In genomic region chr2:173306734-173307525, GRCm38 (mm10) we compare ENCODE assay signal across 9 mouse cellular contexts. TPM values are rescaled to one million over a fixed set of nuclear protein-coding genes. Genes with fewer than 3 reads are reported as not detected.
A peak's percentile ranks its signal among the peaks of the same experiment; 100 is the strongest.
DNase-seq lines count a peak whose midpoint lies in the region; ATAC-seq and TF ChIP-seq lines count a peak whose summit lies in the region.
"Had no signal": no experiment of that assay in that cellular context is flagged by ENCODE, and none has a peak within 500 bp of the region (broad histone marks: within the 10 kb centered on the region; RNA-seq: fewer than 3 reads in every experiment).

No protein-coding gene starts in this region.

- H3K27ac ChIP-seq in liver, postnatal 0 days (ENCODE audit: low read depth) = no peak overlapping the region
- H3K27ac ChIP-seq in liver, embryonic 11.5 days (ENCODE audit: low read depth, low read length) = no peak overlapping the region
- peak overlapping the region; percentile 44; the same call in 1 of the 2 replicates for H3K27ac ChIP-seq in forebrain, embryonic 10.5 days
- H3K27ac ChIP-seq in heart, embryonic 12.5 days (ENCODE audit: poor library complexity, severe bottlenecking) = peak overlapping the region; percentile 78
- H3K27ac ChIP-seq in kidney, embryonic 15.5 days = peak overlapping the region; percentile 37; the same call in 1 of the 2 replicates
- no peak overlapping the region for H3K27ac ChIP-seq in limb, embryonic 15.5 days
- H3K27ac ChIP-seq: liver, embryonic 13.5 days had no signal

- ATAC-seq in liver, postnatal 0 days = no peak
- no peak for ATAC-seq in liver, embryonic 11.5 days (replicated peaks; ENCODE audit: low FRiP score)
- ATAC-seq in heart, embryonic 12.5 days (ENCODE audit: insufficient number of reproducible peaks, low FRiP score) = peak; percentile 67
- ATAC-seq in kidney, embryonic 15.5 days (replicated peaks; ENCODE audit: low FRiP score) = peak; percentile 64
- peak; percentile 58; the same call in 1 of the 2 replicates for ATAC-seq in limb, embryonic 15.5 days (ENCODE audit: insufficient number of reproducible peaks, low FRiP score, low TSS enrichment, low read depth)

- DNase-seq in liver, postnatal 0 days = peak; percentile 37
- no peak for DNase-seq in liver, embryonic 11.5 days (ENCODE audit: low spot score)
- no peak for DNase-seq in forebrain, embryonic 10.5 days (ENCODE audit: extremely low spot score, low spot score)
- DNase-seq in ovary, adult 18-20 months (ENCODE audit: low spot score) = peak; percentile 75
- peak; percentile 51 for DNase-seq in thymus, postnatal 4 days
- DNase-seq: liver, embryonic 13.5 days had no signal

- no peak overlapping the region for H3K4me3 ChIP-seq in liver, postnatal 0 days (ENCODE audit: low read depth, low read length)
- H3K4me3 ChIP-seq in liver, embryonic 11.5 days (ENCODE audit: low read depth, low read length) = no peak overlapping the region
- no peak overlapping the region; the same call in 1 of the 2 replicates for H3K4me3 ChIP-seq in forebrain, embryonic 10.5 days
- H3K4me3 ChIP-seq in heart, embryonic 12.5 days = no peak overlapping the region
- no peak overlapping the region for H3K4me3 ChIP-seq in kidney, embryonic 15.5 days (replicated peaks)
- no peak overlapping the region for H3K4me3 ChIP-seq in limb, embryonic 15.5 days
- H3K4me3 ChIP-seq: liver, embryonic 13.5 days had no signal

- 56% methylated on average over 8 of the region's 11 CpGs for WGBS in liver, postnatal 0 days (ENCODE audit: insufficient replicate concordance)
- 46% methylated on average over 10 of the region's 11 CpGs for WGBS in liver, embryonic 11.5 days
- WGBS in forebrain, embryonic 10.5 days = 67% methylated on average over 11 of the region's 11 CpGs
- 24% methylated on average over 11 of the region's 11 CpGs for WGBS in heart, embryonic 12.5 days
- 38% methylated on average over 11 of the region's 11 CpGs for WGBS in kidney, embryonic 15.5 days
- 37% methylated on average over 11 of the region's 11 CpGs for WGBS in limb, embryonic 15.5 days

- no peak overlapping the region for H3K4me2 ChIP-seq in liver, postnatal 0 days (ENCODE audit: low read depth, low read length)
- no peak overlapping the region for H3K4me2 ChIP-seq in liver, embryonic 11.5 days
- H3K4me2 ChIP-seq in heart, embryonic 12.5 days = peak overlapping the region; percentile 65
- H3K4me2 ChIP-seq in kidney, embryonic 15.5 days = peak overlapping the region; percentile 43
- H3K4me2 ChIP-seq in limb, embryonic 15.5 days = peak overlapping the region; percentile 36; the same call in 1 of the 2 replicates
- H3K4me2 ChIP-seq: liver, embryonic 13.5 days had no signal

- TF ChIP-seq EP300 in liver, postnatal 0 days (IDR thresholded peaks at IDR 0.05; ENCODE audit: low read depth) = no peak

- no peak for TF ChIP-seq CTCF in liver, postnatal 0 days (IDR thresholded peaks at IDR 0.05; ENCODE audit: low read depth)

- H3K36me3 ChIP-seq in liver, postnatal 0 days (replicated peaks; ENCODE audit: insufficient read depth, low read length) = no peaks in the 10 kb centered on the region
- H3K36me3 ChIP-seq in liver, embryonic 11.5 days (ENCODE audit: control insufficient read depth, insufficient read depth, low read length) = no peaks in the 10 kb centered on the region
- H3K36me3 ChIP-seq in forebrain, embryonic 10.5 days (replicated peaks) = no peaks in the 10 kb centered on the region
- no peaks in the 10 kb centered on the region for H3K36me3 ChIP-seq in heart, embryonic 12.5 days
- no peaks in the 10 kb centered on the region for H3K36me3 ChIP-seq in kidney, embryonic 15.5 days
- no peaks in the 10 kb centered on the region for H3K36me3 ChIP-seq in limb, embryonic 15.5 days
- H3K36me3 ChIP-seq: liver, embryonic 13.5 days had no signal

- H3K9ac ChIP-seq in liver, postnatal 0 days (replicated peaks) = no peak overlapping the region
- no peak overlapping the region for H3K9ac ChIP-seq in liver, embryonic 11.5 days (ENCODE audit: low read depth, low read length)
- H3K9ac ChIP-seq in heart, embryonic 12.5 days = no peak overlapping the region
- no peak overlapping the region for H3K9ac ChIP-seq in kidney, embryonic 15.5 days
- H3K9ac ChIP-seq in limb, embryonic 15.5 days = no peak overlapping the region
- H3K9ac ChIP-seq: liver, embryonic 13.5 days had no signal

- H3K9me3 ChIP-seq in liver, postnatal 0 days (ENCODE audit: low read length) = no peaks in the 10 kb centered on the region
- no peaks in the 10 kb centered on the region for H3K9me3 ChIP-seq in liver, embryonic 11.5 days (ENCODE audit: control insufficient read depth, low read length)
- H3K9me3 ChIP-seq in forebrain, embryonic 10.5 days = no peaks in the 10 kb centered on the region
- no peaks in the 10 kb centered on the region for H3K9me3 ChIP-seq in heart, embryonic 12.5 days (replicated peaks)
- no peaks in the 10 kb centered on the region for H3K9me3 ChIP-seq in kidney, embryonic 15.5 days (replicated peaks)
- no peaks in the 10 kb centered on the region for H3K9me3 ChIP-seq in limb, embryonic 15.5 days
- H3K9me3 ChIP-seq: liver, embryonic 13.5 days had no signal

- no peaks in the 10 kb centered on the region for H3K4me1 ChIP-seq in liver, postnatal 0 days (ENCODE audit: insufficient read depth)
- H3K4me1 ChIP-seq in liver, embryonic 11.5 days (replicated peaks; ENCODE audit: control insufficient read depth, insufficient read depth, low read length) = no peaks in the 10 kb centered on the region
- H3K4me1 ChIP-seq in forebrain, embryonic 10.5 days = peaks cover 21% of the 10 kb centered on the region
- H3K4me1 ChIP-seq in heart, embryonic 12.5 days (replicated peaks) = peaks cover 27% of the 10 kb centered on the region
- peaks cover 22% of the 10 kb centered on the region for H3K4me1 ChIP-seq in kidney, embryonic 15.5 days
- peaks cover 17% of the 10 kb centered on the region for H3K4me1 ChIP-seq in limb, embryonic 15.5 days
- H3K4me1 ChIP-seq: liver, embryonic 13.5 days had no signal

- H3K27me3 ChIP-seq in liver, postnatal 0 days (ENCODE audit: insufficient read depth, low read length) = peaks cover 6% of the 10 kb centered on the region; the same call in 1 of the 2 replicates
- peaks cover 12% of the 10 kb centered on the region; the same call in 1 of the 2 replicates for H3K27me3 ChIP-seq in liver, embryonic 11.5 days (replicated peaks; ENCODE audit: control insufficient read depth, insufficient read depth, low read length)
- peaks cover 41% of the 10 kb centered on the region for H3K27me3 ChIP-seq in forebrain, embryonic 10.5 days (ENCODE audit: poor library complexity, severe bottlenecking)
- H3K27me3 ChIP-seq in heart, embryonic 12.5 days (replicated peaks) = peaks cover 12% of the 10 kb centered on the region; the same call in 1 of the 2 replicates
- peaks cover 26% of the 10 kb centered on the region for H3K27me3 ChIP-seq in kidney, embryonic 15.5 days
- H3K27me3 ChIP-seq in limb, embryonic 15.5 days = peaks cover 4% of the 10 kb centered on the region; the same call in 1 of the 2 replicates

RNA-seq across cellular contexts. Expression of gene Pmepa1, which starts 30.6 kb away (rescaled TPM):
- 0.21 and 0.36 TPM in 2 replicates for polyA plus RNA-seq in liver, postnatal 0 days (2015; fragmentation: Nextera tagmentation; extraction: Ambion mirVana)
- polyA plus RNA-seq in liver, embryonic 11.5 days (2014; fragmentation: Nextera tagmentation; extraction: Ambion mirVana) = 0.95 and 1.2 TPM in 2 replicates
- polyA plus RNA-seq in forebrain, embryonic 10.5 days (2016; fragmentation: Nextera tagmentation; extraction: Ambion mirVana) = 1.3 and 1.8 TPM in 2 replicates
- 4.0 and 4.5 TPM in 2 replicates for polyA plus RNA-seq in heart, embryonic 12.5 days (2016; fragmentation: Nextera tagmentation; extraction: Ambion mirVana)
- polyA plus RNA-seq in kidney, embryonic 15.5 days (2015; fragmentation: Nextera tagmentation; extraction: Ambion mirVana) = 4.0 and 4.5 TPM in 2 replicates
- polyA plus RNA-seq in limb, embryonic 15.5 days (2015; fragmentation: Nextera tagmentation; extraction: Ambion mirVana) = 6.3 and 8.4 TPM in 2 replicates

Comparison
In these comparisons a context has a peak if more than half of its experiments do, and no peak if none do; other contexts are left out.
1. DNase-seq: peak in liver, postnatal 0 days (single experiment), ovary, adult 18-20 months (single experiment) and thymus, postnatal 4 days (single experiment); none in liver, embryonic 11.5 days (single experiment) and forebrain, embryonic 10.5 days (single experiment).
2. ATAC-seq: peak in heart, embryonic 12.5 days (single experiment), kidney, embryonic 15.5 days (single experiment) and limb, embryonic 15.5 days (single experiment); none in liver, postnatal 0 days (single experiment) and liver, embryonic 11.5 days (single experiment).
3. H3K27ac ChIP-seq: peak in forebrain, embryonic 10.5 days (single experiment), heart, embryonic 12.5 days (single experiment) and kidney, embryonic 15.5 days (single experiment); none in liver, postnatal 0 days (single experiment), liver, embryonic 11.5 days (single experiment) and limb, embryonic 15.5 days (single experiment).
4. H3K4me2 ChIP-seq: peak in heart, embryonic 12.5 days (single experiment), kidney, embryonic 15.5 days (single experiment) and limb, embryonic 15.5 days (single experiment); none in liver, postnatal 0 days (single experiment) and liver, embryonic 11.5 days (single experiment).